Mouse (Mus musculus): ENCODE measurements around the gene Naif1. TPM values are rescaled to one million over a fixed set of nuclear protein-coding genes. Genes with fewer than 3 reads are reported as not detected.

Naif1 gene
- total RNA-seq, 2 experiments from 2014 or later = 3.6 to 3.7 TPM

- DNase-seq = no peak
These were observed 51.6 kb downstream of the Naif1 start for GRCm38 (mm10) chr2:32501754-32502324.

GRCm38 (mm10) chr2:32502843-32503242 lies 52.6 kb downstream of the Naif1 start:
- no peak for DNase-seq

- no peak for DNase-seq
These were observed 53.3 kb downstream of the Naif1 start for GRCm38 (mm10) chr2:32503588-32503987.

GRCm38 (mm10) chr2:32505536-32505935 lies 55.3 kb downstream of the Naif1 start:
- no peak for DNase-seq

Other genes starting within 250 kb of the Naif1 start
- 10 to 100 TPM; 29.9 to 49.3 TPM for gene Pomt1, start 213.9 kb upstream of the Naif1 start, total RNA-seq (2021)
- gene Uck1, start 190.3 kb upstream of the Naif1 start, total RNA-seq (2021) = 100 to 1,000 TPM; 129 to 184 TPM
- gene Golga2, start 163.1 kb upstream of the Naif1 start, total RNA-seq (2021) = 10 to 100 TPM; 62.1 to 77.3 TPM
- gene Swi5, start 162.4 kb upstream of the Naif1 start, total RNA-seq (2021) = 100 to 1,000 TPM; 248 to 255 TPM
- 10 to 100 TPM; 49.0 to 63.5 TPM for gene Ciz1, start 98.1 kb upstream of the Naif1 start, total RNA-seq (2021)
- 10 to 100 TPM; 15.8 to 23.8 TPM for gene Dnm1, start 97.1 kb upstream of the Naif1 start, total RNA-seq (2021)
- gene 1110008P14Rik, start 68.5 kb upstream of the Naif1 start, total RNA-seq (2021) = 100 to 1,000 TPM; 143 to 149 TPM
- gene Lcn2, start 62.2 kb upstream of the Naif1 start, total RNA-seq (2021) = 10 to 100 TPM; 12.0 to 21.8 TPM
- 10 to 100 TPM; 91.7 to 98.5 TPM for gene Ptges2, start 54.6 kb upstream of the Naif1 start, total RNA-seq (2021)
- gene Slc25a25, start 988 bp downstream of the Naif1 start, total RNA-seq (2021) = 100 to 1,000 TPM in 1 of 2 experiments, 10 to 100 TPM in 1; 36.5 to 121 TPM
- 10 to 100 TPM; 24.6 to 26.8 TPM for gene Fam102a, start 84.9 kb downstream of the Naif1 start, total RNA-seq (2021)
- 10 to 100 TPM; 44.4 to 49.9 TPM for gene Dpm2, start 120.4 kb downstream of the Naif1 start, total RNA-seq (2021)
- not detected for gene Pip5kl1, start 124.3 kb downstream of the Naif1 start, total RNA-seq (2021)
- not detected for gene 9430097D07Rik, start 125.2 kb downstream of the Naif1 start, total RNA-seq (2021)
- gene St6galnac4, start 136.6 kb downstream of the Naif1 start, total RNA-seq (2021) = 10 to 100 TPM; 14.3 to 14.7 TPM
- gene St6galnac6, start 149.3 kb downstream of the Naif1 start, total RNA-seq (2021) = 10 to 100 TPM; 55.2 to 64.1 TPM
- gene Ak1, start 171.3 kb downstream of the Naif1 start, total RNA-seq (2021) = 100 to 1,000 TPM in 1 of 2 experiments, 10 to 100 TPM in 1; 71.5 to 143 TPM
- gene Eng, start 196.1 kb downstream of the Naif1 start, total RNA-seq (2021) = 10 to 100 TPM; 97.9 to 99.9 TPM

Data from adrenal gland, postnatal 10 days (tissue).